Mouse (Mus musculus): ENCODE results near the gene Tead2.
"Not testable (repeated sequence)": the region's sequence is repeated elsewhere in the genome, so short reads cannot be mapped to it uniquely, and the experiment has no call there.

Tead2 gene

DNA sequence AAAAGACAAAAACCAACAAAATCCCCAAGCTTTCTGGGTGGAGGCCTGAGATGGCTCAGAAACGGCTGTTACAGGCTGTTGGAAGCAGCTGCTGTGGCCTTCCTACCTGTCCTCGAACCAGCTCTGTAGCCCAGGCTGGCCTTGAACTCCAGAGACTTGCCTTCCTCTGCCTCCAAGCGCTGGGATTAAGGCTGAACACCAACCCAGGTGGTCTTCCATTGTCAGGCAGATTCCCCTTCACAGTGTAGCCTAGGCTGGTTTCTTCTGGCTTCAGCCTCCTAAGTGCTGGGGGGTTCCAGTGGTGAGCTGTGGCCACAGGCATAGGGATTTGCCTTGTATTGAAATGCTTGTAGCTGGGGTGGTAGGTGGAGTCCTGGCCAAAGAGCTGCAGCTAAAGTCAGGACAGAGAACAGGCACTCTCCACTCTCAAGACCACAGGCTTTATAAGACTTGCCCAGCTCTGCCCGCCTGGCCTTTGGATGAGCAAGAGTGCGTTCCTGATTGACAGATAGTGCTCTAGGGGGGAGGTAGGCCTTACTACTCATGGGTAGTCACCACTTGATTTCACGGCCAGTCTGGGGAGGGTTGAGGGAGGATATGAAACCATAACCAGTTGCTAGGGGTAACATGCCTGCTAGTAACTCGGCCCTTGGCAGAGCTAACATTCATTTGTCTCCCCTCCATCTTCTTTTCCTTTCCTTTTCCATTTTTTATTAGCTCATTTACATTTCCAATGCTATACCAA, 14.1 kb downstream of the Tead2 start:
- DNase-seq, result no peak

DNA sequence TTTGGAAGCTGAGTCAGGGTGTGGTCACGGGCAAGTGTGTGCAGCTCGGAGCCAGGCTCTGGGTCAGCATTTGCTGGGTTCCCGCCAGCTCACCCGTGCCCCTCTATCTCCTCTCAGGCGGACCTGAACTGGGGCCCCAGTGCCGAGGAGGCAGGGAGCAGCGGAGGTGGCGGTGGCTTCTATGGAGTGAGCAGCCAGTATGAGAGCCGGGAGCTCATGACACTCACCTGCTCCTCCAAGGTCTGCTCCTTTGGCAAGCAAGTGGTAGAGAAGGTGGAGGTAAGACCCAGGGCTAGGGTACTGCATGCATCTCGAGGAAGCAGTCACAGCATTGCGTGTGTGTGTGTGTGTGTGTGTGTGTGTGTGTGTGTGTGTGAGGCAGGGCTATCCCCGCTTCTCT, 15.6 kb downstream of the Tead2 start:
- no peak for DNase-seq

DNA sequence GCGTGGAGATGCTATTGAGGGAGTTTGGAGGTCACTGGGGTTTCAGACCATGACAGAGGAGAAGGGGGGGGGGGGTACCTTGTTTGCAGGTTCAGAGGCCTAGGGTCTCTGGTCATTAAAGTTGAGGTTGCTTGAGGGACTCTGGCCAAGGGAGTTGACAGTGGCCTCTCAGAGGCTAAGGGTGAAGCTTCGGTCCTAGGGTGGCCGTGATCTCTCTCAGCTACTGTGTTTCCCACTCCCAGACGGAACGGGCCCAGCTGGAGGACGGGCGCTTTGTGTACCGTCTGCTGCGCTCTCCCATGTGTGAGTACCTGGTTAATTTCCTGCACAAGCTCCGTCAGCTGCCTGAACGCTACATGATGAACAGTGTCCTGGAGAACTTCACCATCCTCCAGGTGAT, 16.4 kb downstream of the Tead2 start:
- no peak for DNase-seq

DNA sequence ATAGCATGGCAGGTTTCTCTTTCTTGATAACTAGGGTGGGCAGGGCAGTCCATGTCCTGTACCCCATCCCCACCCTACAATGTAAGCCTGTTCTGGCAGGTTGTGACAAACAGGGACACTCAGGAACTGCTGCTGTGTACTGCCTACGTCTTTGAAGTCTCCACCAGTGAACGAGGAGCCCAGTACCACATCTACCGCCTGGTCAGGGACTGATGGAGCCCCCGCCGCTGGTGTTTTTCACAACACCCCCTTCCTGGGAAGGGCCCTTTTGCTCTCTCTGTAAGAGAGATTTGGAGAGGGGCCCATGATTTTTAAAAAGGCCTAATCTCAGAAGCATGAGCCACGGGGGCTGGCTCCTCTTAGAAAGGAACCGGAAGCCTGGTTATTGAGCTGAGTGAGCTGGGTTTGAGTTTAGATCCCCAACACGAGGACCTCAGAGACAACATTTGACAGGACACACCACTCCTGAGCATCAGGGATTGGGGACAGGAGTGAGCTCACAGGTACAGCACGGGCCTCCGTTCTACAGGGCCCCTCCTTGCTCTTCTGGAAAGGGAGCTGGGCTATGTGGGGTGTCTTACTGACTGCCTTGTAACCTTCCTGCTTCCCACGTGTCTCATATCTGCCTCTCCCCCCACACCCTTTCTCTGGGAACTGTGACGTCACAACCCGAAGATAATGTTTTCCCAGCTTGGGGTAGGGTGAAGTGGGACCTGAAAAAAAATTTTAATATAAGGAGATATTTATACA, 17.3 kb downstream of the Tead2 start:
- DNase-seq, result no peak

DNA sequence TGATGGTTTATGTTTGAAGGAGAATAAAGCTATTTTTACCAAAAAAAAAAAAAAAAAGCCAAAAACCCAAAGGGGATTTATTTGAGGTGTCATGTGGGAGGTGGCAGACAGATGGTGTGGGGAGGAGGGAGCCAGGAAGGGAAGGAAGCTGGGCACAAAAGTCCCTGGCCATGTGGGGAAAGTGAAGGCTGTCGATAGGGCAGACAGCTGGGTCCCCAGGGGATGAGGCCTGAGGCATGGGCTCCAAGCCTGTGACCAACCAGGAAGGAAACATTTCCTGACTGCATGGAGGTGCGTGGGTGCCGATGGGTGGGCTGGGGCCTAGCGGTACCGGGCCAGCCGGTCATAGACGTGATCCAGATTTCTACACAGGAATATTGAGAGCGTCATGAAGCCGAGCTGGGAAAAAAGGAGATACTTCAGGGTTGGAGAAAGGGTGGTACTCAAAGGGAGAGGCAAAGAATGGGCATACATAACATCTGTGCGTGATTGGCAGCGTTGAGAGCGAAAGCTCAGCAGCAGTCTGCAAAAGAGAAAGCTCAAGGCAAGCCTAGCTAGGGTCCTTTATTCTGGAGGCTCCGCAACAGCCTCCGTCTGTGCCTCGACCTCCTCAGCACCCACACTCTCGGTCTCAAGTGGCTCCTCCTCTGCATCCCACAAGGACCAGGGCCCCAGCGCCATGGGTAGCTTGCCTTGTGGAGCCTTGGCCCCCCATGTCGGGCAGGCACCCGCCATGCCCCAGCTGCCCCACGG, 18.2 kb downstream of the Tead2 start:
- no peak for DNase-seq

DNA sequence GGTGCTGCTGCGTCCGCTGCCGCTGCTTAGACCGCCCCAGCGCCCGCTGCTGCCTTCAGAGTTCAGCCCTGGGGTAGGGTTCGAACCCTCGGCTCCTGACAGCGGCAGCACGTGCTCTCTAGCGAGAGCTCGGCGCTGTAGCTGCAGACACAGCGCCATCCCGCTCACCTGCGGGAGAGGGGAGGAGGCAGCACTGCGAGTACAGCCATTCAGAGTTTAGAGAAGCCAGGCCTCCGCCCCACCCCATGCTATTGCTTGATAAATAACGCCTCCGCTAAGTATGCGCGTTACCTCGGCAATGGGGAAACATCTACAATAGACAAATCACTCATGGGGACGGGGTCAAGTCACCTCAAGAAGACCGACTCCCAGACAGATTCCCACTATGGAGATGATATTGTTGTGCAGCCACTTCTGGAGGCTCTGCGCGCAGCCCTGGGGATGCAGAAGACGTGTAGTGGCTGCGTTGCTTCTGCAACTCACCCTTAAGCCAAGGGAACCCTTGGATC, 18.8 kb downstream of the Tead2 start:
- DNase-seq, result no peak

DNA sequence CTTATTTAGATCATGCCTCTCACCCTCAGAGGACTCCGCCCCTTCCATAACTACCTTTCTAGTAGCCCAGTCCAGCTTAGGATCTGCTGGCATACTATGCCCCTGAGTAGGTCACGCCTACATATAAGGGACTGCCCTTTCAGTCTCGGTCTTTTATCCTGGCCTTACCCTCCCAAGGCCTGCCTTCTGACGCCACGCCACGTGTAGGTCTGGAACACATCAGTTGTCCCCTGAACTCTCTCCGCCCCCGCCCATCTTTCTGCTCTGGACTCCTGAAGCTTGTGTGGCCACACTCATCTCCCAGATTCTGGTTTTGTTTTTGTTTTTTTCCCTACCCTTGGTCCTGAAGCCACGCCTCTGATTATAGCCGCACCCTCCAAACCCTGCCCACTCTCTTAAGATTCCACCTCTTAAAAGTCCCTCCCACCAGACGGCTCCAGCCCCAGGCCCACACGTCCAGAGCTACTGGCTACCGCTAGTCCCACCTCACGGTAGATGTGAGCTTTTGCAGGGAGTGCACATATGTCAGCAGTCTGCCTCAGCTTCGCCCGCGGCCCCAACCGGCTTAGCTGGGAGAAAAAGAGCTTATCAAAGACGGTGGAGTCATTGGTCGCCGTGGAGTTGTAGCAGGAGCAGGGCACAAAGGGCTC, 19.5 kb downstream of the Tead2 start:
- DNase-seq, result no peak

DNA sequence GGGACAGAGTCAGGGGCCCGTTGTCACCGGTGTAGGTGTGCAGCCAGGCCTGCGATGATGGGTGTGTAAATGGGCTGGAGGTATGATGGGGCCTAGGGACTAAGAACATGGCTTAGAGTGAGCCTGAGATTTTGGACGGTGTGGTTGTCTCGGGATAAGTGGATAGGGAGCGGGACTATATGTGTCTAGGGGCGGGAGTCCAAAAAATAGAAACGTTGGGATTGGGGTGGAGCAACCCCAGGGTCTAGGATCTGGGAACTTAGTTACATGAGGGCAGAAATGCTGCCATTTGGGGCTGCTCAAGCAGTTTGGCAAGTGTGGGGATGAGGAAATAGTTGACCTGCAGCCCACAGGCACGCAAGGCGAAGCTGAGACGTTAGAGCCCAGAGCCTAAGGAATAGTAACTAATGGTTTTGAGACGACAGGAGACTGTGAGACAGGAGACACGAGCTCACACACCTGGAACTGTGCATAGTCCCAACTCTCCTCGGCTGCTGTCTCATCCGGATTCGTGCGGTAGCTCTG, 20.2 kb downstream of the Tead2 start:
- no peak for DNase-seq

DNA sequence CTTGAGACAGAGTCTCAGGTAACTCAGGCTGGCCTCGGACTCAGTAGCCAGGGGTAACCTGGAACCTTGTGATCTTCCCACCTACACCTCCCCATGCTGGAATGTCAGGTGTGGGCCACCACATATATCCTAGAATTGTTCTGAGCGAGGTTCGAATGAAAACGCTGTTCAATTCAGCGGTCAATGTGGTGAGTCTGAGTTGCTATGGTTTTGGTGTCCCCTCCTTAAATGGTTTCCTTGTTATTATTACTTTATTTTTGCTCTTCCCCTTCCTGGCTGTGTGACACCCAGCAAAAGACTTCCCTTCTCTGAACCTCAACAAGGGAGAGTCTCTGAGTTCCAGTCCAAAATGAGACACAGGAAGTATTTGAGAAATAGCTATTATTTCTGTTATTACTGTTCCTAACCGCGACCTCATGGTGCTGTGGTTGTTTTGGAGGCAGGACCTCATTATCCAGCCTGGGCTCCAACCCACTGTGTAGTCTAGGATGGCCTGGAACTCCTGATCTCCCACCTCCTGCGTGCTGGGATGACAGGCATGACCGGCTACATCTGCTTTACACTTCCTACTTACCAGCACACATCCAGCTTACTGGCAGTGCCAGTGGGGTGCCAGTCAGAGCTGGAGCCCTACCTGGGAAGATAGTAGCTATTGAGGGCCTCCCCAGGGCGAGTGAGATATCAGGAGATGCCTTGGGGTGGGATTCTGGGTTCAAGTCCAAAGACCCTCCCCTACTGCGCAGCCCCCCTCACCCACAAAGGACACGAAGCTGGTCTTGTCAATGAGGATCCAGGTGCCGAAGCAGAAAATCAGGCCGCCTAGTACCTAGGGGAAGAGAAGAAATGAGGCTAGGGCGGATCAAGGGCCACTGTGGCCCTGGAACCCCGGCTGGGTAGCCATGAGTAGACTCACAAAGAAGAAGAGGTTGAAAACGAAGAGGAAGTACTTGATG, 22.5 kb downstream of the Tead2 start:
- no peak for DNase-seq

DNA sequence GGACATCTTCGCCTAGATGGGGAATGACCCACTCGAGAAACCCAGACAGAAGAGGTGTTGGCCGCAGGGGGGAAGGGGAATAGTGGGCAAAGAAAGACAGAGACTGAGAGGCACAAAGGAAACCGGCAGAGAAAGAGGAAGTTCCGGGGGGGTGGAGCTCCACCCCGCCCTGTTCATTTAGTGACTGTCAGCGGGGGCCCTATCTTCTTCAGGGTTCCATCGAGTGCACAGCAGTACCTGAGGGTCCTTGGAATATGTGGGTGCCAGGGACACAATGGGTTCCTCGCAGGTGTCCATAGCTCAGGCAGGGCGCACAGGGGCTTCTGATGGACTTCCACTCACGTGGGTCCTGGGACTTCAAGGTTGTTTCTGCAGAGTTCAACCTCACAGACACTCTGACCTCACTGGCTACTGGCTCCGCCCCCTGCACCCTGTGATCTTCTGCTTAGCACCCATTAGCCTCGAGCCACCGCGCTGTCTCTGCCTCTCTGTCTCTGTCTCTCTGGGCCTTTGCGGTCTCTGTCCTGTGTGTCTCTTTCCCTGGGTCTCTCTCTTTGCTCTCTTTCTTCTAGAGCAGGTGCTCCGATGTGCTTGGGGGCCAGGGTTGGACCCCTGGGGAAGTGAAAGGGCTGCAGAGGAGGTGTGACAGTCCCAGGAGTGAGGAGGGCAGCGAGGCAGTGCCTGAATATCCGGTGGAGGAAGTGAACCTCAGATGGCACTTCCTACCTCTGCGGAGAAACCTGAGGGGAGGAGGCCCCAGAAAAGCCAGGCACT, 23.4 kb downstream of the Tead2 start, which contains the start of gene Cd37:
TSS of gene Cd37 (minus strand) at position 393 of the 774 bp plus-strand sequence.
- peak; percentile 84 for DNase-seq

DNA sequence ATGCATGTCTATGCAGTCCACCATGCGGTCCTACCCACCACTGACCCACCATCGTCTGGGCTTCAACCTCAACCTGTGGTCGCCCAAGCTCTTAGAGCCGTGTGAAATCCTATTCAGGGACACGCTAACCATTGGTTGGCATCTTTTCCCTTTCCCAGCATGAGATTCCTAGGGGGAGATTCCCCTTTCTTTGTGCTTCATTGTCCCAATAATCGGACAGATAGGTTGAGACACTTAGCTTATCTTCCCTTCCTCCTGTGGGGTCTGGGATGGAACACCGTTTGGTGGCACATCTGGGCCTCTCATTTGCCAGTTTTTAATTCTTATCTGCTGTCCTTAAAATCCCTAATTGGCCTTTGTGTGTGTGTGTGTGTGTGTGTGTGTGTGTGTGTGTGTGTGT, 24.6 kb downstream of the Tead2 start:
- DNase-seq, result no peak

DNA sequence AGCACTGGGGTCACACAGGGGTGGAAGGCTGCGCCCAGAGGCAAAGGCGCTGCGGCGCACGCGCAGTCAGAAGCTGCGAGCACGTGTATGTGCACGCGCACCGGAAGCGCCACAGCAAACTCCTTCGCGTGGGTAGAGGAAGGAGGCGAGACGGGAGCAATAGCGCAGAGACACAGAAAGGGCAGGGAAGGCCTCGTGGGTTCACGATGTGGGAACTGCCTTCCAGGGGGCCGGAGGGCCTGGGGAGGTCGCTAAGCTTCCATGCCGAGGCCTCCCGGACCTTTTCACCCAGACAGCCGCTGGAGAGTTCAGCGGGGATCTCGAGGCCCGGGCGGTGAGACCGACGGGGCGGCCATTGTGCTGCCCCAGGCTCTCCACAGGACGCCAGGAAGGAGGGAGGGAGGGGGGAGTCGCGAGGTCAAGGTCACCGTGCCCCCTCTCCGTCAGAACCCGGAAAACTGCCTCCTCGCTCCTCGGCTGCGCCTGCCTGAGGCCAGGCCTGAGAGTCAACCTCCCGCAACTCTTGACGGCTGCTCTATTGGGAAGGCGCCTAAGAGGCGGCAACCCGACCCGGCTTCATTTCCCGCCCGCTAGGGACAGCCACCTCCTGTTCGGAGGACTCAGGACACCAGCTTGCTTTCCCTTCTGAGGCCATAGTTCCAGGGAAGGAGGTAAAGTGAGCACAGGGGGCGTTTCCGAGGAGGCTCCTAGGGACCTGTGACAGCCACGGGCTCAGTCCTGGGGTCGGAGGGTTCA, 25.3 kb downstream of the Tead2 start, which contains the start of gene Slc6a16:
TSS of gene Slc6a16 (plus strand) at position 453 of the 756 bp plus-strand sequence.
- DNase-seq, result no peak

DNA sequence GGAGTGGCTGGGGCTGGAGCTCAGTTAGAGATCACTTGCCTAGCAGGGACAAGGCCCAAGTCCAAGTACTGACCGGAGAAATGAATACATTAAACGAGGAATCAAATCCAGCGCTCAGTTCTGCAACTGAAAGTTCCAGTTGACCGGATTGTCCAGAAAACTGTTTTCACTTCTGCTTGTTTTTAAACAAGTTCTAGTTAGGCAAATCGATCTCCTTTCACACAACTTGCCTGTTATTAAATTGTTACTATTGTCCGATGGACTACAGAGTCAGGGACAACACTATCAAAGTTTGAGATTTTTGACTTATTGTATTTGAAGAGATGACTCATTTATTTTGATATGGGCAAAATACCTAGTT, 25.8 kb downstream of the Tead2 start:
- no peak for DNase-seq

DNA sequence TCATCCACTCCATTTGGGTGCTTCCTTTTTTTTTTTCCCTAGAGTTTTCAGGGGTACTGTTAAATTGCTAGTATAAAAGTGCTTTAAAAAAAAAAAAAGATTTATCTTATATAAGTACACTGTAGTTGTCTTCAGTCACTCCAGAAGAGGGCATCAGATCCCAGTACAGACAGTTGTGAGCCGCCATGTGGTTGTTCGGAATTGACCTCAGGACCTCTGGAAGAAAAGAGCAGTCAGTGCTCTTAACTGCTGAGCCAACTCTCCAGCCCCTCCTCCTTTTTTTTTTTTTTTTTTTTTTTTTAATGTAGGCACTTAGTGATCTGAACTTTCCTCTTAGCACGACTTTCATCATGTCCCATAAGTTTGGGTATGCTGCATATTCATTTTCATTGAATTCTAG, 32.1 kb downstream of the Tead2 start:
- DNase-seq, result no peak

DNA sequence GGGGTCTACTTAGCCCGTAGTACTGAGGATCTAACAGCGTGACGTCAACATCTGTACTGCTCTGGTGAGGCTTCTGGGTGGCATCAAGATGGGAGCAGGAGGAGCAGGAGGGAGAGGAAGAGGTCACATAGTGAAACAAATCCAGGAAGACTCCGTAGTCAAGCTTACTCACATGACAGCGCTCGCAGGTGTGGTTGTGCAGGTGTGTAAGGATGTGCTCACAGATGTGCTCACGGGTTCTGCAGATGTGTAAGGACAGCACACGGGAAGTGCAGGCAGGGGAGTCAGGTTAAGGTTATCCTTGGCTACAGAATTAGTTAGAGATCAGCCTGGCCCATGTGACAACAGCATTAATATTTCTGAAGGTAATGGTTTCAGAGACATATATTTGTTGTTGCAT, 38.3 kb downstream of the Tead2 start:
- DNase-seq, result no peak

DNA sequence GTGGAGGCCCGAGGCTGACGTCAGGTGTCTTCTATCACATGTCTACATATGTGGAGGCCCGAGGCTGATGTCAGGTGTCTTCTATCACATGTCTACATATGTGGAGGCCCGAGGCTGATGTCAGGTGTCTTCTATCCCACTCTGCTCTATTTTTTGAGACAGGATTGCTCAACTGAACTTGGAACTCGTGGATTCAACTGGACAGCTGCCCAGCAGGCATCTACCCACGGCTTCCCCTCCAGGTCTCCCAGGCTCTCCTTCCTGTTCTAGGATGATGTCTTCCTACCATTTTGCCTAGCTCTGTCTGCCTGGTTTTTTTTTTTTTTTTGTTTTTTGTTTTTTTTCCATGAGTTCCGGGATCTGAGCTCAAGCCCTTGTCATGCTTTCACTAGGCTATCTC, 40.3 kb downstream of the Tead2 start:
- DNase-seq, result not testable (repeated sequence)

DNA sequence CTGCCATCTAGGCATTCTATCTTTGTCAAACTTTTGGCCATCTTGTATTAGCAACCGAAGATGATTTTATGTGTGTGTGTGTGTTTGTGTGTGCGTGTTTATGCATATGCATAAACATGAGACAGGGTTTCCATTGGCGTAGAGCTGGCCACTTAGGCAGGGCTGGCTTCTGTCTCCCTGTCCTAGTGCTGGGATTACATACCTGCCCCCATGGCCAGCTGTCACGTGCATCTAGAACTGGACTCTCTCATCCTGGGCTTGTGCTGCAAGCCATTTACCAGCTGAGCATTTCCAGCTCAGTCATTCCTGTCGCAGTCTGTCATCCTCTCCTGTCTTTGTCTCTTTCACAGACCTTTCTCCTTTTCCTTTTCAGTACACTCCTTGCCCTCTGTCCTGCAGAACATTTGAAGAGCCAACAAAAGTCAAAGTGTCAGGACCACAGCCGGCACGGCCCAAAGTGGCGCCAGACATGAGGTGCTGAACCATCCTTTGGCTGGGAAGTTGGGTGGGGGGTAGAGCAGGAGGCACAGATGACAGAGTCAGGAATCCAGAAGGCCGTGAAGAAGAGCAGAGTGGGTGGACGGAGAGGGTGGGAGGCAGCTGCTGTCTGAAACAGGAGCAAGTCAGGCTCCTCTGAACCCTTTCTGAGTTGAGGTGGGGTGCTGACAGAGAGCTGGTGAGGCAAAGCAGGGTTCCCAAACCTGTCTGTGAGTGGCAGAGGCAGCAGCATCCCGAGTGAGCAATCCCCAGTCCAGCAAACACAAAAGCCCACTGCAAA, 41.7 kb downstream of the Tead2 start:
- DNase-seq, result no peak

DNA sequence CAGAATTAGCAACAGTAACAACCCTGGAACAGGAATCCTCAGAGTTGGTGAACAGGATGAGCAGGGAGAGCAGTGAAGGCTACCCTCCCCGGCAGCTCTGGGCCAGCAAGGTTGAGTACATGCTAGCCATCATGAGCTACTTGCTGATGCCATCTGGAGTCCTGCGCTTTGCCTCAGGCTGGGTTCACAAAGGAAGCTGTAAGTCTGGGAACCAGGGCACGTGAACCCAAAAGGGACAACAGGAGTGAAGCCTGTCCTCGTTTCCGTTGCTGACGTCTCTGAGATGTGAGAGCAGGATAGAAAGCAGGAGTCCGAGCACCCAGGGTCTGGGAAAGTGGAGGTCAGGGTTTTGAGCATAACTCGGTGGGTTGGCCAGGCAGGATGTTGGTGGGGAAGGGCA, 43.7 kb downstream of the Tead2 start:
- no peak for DNase-seq

DNA sequence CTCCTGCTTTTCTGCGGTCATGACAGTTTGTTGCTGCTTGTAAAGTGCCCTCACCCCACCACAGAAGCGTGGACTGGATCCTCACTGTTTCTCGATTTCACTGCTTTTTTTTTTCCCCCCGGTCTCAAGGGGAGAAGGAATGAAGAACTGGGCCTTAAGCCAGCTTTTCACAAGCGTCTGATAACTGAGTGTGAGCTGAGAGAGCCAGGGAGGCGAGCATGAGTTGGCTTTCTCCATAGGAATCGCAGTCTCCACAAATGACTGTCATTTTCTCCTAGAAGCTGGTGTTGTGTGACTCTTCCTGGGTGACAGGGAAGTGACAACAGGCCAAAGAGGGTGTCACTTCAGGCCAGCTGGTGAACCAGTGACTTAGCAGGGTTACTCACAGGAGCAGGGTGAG, 46.7 kb downstream of the Tead2 start:
- DNase-seq, result no peak

Data from thymus, postnatal 25 days (tissue).